Mouse (Mus musculus) liver, adult 2 months (tissue): ENCODE measurements at regions not wholly inside any gene's neighbourhood (a gene's known extent, or its start where the extent isn't known, plus 50 kb on each side); places are given as distances from the start of the nearest gene placed in this dataset.

Source experiments
- DNase-seq: peaks from one replicate; pipeline ENCODE4 v3.0.0-alpha.2; 2011; ENCODE audit warnings: low read depth, low spot score; ENCODE audit errors: extremely low read depth
- H3K27ac ChIP-seq: fragments of 200-500 bp; replicated peaks from 2 replicates; pipeline ENCODE4 v1.5.1; 2012; ENCODE audit warnings: low read depth, mild to moderate bottlenecking, control low read depth, inconsistent platforms, low read length; ENCODE audit not compliant: insufficient read depth
- H3K27me3 ChIP-seq: fragments of 200-500 bp; 2 replicates; pipeline ENCODE4 v1.6.1; 2012; ENCODE audit warnings: mild to moderate bottlenecking, moderate library complexity, low read length, inconsistent platforms; ENCODE audit not compliant: control insufficient read depth, insufficient read depth
- H3K36me3 ChIP-seq: fragments of 200-500 bp; 2 replicates; pipeline ENCODE4 v1.6.1; 2012; ENCODE audit warnings: low read length, inconsistent platforms; ENCODE audit not compliant: control insufficient read depth, insufficient read depth
- H3K4me1 ChIP-seq: fragments of 200-500 bp; 2 replicates; pipeline ENCODE4 v1.6.1; 2011; ENCODE audit warnings: low read length; ENCODE audit not compliant: control insufficient read depth, insufficient read depth
- H3K4me3 ChIP-seq: fragments of 200-500 bp; 2 replicates; pipeline ENCODE4 v1.5.1; 2011; ENCODE audit warnings: low read depth, mild to moderate bottlenecking, control low read depth, low read length, moderate library complexity; ENCODE audit not compliant: insufficient read depth
- H3K79me2 ChIP-seq: fragments of 200-500 bp; 2 replicates; pipeline ENCODE4 v1.6.1; 2012; ENCODE audit warnings: inconsistent platforms, mild to moderate bottlenecking, low read length, moderate library complexity; ENCODE audit not compliant: control insufficient read depth, insufficient read depth
- H3K9ac ChIP-seq: fragments of 200-500 bp; 2 replicates; pipeline ENCODE4 v1.6.1; 2012; ENCODE audit warnings: low read depth, mild to moderate bottlenecking, control low read depth, inconsistent platforms, low read length
- CTCF ChIP-seq: fragments of 200-500 bp; IDR thresholded peaks from 2 replicates; pipeline ENCODE4 v1.5.1; 2011; ENCODE audit warnings: low read depth, low read length, control low read depth
- POLR2A ChIP-seq: fragments of 200-500 bp; IDR thresholded peaks from 2 replicates; pipeline ENCODE4 v1.6.1; 2011; ENCODE audit warnings: low read length, control low read depth; ENCODE audit not compliant: insufficient read depth; ENCODE audit errors: extremely low read depth
- WGBS: fragments of 180-500 bp; shearing (Covaris S2); methylation state at CpG from one replicate; pipeline ENCODE4 v1.1.7; 2018; 5-methylcytosine and 5-hydroxymethylcytosine counted together

DNA sequence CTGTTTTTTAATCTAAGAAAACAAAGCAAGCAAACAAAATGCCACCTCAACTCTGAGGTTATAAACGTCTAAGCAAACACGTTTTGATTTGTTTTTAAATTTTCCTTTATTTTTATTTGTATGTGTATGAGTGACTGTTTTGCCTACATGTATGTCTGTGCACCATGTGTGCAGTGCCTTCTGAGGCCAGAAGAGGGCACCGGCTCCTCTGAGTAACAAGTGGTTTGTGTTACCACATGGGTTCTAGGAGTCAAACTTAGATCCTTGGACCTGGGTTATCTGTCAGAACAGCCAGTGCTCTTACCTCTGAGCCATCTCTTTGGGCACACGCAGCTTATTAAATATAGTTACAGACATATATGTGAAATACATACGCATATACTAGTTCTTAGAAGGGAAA is 57.6 kb upstream of the Rad23b start:
- WGBS: 86% methylated on average over 5 of the region's 5 CpGs
- no peak overlapping the region for H3K4me3 ChIP-seq
- H3K27ac ChIP-seq: no peak overlapping the region
- no peak for TF ChIP-seq POLR2A
- TF ChIP-seq CTCF: peak; percentile 64
- no peaks in the 10 kb centered on the region for H3K79me2 ChIP-seq
- H3K9ac ChIP-seq: no peak overlapping the region
- peaks cover 3% of the 10 kb centered on the region; the same call in 1 of the 2 replicates for H3K4me1 ChIP-seq
- H3K27me3 ChIP-seq: no peaks in the 10 kb centered on the region
- peak; percentile 48 for DNase-seq
- no peaks in the 10 kb centered on the region for H3K36me3 ChIP-seq

DNA sequence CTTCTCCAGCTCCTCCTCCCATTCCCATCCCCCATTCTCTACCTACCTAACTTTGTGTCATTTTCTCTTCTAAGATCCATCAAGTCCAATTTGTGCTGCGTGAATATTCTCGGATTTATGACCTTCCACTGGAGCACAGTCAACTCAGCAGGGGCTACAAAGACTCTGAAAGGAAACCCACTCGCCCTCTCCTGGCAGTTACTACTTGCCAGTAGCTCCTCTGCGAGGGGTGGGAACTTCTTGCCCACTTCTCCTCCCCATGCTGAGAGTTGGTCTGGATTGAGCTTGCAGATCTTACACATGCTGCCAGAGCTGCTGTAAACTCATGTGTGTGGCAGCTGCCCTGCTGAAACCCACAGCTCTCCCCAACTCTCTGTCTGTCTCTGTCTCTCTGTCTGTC is 57.1 kb upstream of the Rad23b start:
- Histone ChIP-seq H3K36me3 (no peaks in the 10 kb centered on the region), H3K27me3 (no peaks in the 10 kb centered on the region), H3K4me3 (no peak overlapping the region), H3K9ac (no peak overlapping the region), H3K79me2 (no peaks in the 10 kb centered on the region), H3K27ac (no peak overlapping the region), H3K4me1 (peaks cover 3% of the 10 kb centered on the region; the same call in 1 of the 2 replicates)
- no peak for DNase-seq
- TF ChIP-seq POLR2A: no peak
- no peak for TF ChIP-seq CTCF
- WGBS: 70% methylated on average over 4 of the region's 4 CpGs

DNA sequence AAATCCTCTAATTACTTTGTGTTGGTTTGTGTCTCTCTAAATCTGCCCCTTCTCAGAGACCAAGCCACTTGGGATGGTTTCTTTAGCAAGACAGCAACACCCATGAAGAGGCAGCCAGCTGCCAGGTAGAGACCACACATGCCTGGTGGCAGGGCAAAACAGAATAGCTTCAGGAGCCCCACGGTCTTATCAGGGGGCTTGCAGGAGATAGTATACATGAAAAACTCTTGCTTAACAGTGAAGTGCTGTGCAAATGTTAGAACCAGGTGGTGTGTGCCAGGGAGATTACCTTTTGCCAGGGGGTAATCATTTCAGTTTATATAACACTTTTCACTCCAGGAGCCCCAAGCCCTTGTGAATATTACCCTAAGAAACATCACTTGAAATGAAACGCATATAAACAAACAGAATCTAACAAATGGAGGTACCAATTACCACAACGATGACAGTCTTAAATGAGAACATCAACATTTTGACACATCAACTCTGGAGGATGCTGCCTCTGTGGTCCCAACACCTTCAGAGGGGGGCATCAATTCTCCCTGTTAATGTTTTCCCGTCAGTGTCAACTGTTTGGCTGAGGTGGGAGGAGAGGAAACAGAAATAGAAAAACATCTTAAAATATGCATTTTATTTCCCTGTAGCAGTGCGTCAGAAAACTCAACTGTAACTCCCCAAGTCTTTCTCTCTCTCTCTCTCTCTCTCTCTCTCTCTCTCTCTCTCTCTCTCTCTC is 56.3 kb upstream of the Rad23b start:
- DNase-seq: no peak
- Histone ChIP-seq H3K36me3 (no peaks in the 10 kb centered on the region), H3K9ac (no peak overlapping the region), H3K4me1 (peaks cover 3% of the 10 kb centered on the region; the same call in 1 of the 2 replicates), H3K79me2 (no peaks in the 10 kb centered on the region), H3K27me3 (no peaks in the 10 kb centered on the region), H3K27ac (no peak overlapping the region), H3K4me3 (no peak overlapping the region)
- TF ChIP-seq CTCF (no peak), POLR2A (no peak)
- WGBS: 20% methylated on average over 5 of the region's 5 CpGs

DNA sequence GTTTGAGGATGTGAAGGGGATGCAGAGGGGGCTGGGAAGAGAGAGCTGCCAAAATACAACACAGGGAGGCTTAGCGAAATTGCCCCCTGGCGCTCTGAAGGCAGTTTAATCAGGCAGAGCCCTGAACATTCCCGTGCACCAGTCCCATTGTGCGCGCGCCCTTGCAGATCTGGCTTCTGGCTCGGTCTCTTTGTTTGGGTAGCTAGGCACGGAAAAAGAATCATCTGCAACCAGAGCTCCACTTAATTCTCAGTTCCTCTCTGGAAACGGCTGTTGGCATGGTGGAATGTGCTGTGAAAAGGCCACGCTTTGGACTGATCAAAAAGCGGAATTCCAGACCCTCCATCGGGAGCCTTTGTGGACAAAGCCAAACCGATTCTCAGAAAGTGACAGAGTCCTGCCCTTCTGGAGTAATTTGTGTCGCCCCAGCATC is 55.6 kb upstream of the Rad23b start:
- 3% methylated on average over 14 of the region's 14 CpGs for WGBS
- no peaks in the 10 kb centered on the region for H3K27me3 ChIP-seq
- H3K4me3 ChIP-seq: no peak overlapping the region; the same call in 1 of the 2 replicates
- no peak for TF ChIP-seq POLR2A
- no peak for TF ChIP-seq CTCF
- DNase-seq: peak; percentile 5
- no peak overlapping the region for H3K27ac ChIP-seq
- H3K36me3 ChIP-seq: no peaks in the 10 kb centered on the region
- no peaks in the 10 kb centered on the region for H3K79me2 ChIP-seq
- H3K4me1 ChIP-seq: peaks cover 3% of the 10 kb centered on the region; the same call in 1 of the 2 replicates
- H3K9ac ChIP-seq: no peak overlapping the region

DNA sequence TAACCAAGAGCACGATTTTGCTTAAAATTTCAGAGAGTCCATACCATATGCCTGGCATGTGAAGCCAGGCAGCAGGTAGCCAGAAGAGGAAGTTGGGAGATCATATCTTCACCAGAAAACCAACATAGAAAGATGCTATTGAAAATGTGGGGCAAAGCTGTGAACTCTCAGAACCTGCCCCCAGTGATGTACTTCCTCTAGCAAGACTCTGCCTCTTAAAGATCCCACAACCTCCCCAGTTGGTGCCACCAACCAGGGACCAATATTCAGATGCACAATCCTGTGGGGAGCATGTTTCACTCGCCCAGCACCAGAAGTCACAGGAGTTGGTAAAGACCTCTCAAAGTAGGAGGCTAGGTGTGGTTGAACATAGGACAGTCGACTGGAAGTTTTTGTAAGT is 52.0 kb upstream of the Rad23b start:
- DNase-seq: no peak
- WGBS: 81% methylated on average over 3 of the region's 3 CpGs
- TF ChIP-seq POLR2A: no peak
- TF ChIP-seq CTCF: no peak
- no peaks in the 10 kb centered on the region for H3K27me3 ChIP-seq
- no peaks in the 10 kb centered on the region for H3K79me2 ChIP-seq
- H3K36me3 ChIP-seq: no peaks in the 10 kb centered on the region
- H3K4me1 ChIP-seq: peaks cover 3% of the 10 kb centered on the region; the same call in 1 of the 2 replicates
- H3K9ac ChIP-seq: no peak overlapping the region
- H3K4me3 ChIP-seq: no peak overlapping the region
- no peak overlapping the region for H3K27ac ChIP-seq
